Mouse (Mus musculus): ENCODE data around the gene BC048403. TPM values are rescaled to one million over a fixed set of nuclear protein-coding genes. Genes with fewer than 3 reads are reported as not detected.

The BC048403 gene
- 1 to 10 TPM; 1.6 to 8.5 (median 4.8) TPM for total RNA-seq (2018; cell fraction: chromatin; rRNA removed)
- 1 to 10 TPM; 2.1 to 8.6 (median 7.1) TPM for total RNA-seq (2018; cell fraction: cytosol; rRNA removed)
- 10 to 100 TPM in 4 of 26 experiments, 1 to 10 TPM in 22; 2.4 to 12.0 (median 6.7) TPM for total RNA-seq (2018; cell fraction: nucleus; rRNA removed)
- polyA plus RNA-seq (2018), result 4.3 to 8.8 TPM (median 8.1 TPM) in 3 replicates

- no peaks in the 10 kb centered on the region for H3K36me3 ChIP-seq (ENCODE audit: inconsistent target)
- H3K4me3 ChIP-seq (ENCODE audit: inconsistent target), result peak within 1 kb of the TSS; percentile 51
- WGBS (ENCODE audit: missing documents), result 2% methylated on average over 67 of the region's 68 CpGs
- H3K79me2 ChIP-seq (ENCODE audit: inconsistent target), result no peaks in the 10 kb centered on the region; the same call in 1 of the 2 replicates
- H3K27ac ChIP-seq, result no peak within 1 kb of the TSS
Observed at GRCm38 (mm10) chr10:121739548-121740505, at the start of gene BC048403. Gene BC048403, plus strand, starts transcription at chr10:121739937.

DNA sequence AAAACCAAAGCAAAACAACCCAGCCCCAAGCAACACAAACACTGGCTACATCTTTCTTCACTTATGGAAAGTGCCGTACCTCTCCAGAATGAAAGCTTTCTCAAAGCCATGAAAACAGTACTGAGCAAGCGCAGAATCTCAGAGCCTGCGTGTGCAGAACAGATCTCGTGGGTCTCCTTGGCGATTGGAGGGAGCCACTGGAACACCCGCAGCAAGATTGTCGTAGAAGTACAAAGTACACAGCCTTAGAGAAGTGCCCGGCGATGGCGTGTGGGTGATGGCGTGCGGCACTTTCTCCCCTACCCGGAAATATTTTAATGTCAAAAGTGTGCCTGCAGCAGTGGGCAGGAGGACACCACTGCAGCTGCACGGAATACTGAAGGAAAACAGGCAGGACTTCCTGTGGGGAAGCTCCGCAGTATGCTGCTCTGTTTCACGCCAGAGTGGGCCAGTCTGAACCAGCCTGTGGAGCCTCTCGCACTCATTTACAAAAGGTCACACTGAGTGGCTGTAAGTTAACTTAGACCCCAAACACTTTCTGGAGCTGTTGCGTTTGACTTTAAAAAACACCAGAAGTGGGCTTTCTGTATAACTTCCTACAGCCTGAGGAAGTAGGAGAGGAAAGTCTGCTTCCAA lies 46.7 kb upstream of the BC048403 start:
- H3K4me3 ChIP-seq (ENCODE audit: inconsistent target), result peak overlapping the region; percentile 17; the same call in 1 of the 2 replicates
- 33% methylated on average over 18 of the region's 18 CpGs for WGBS (ENCODE audit: missing documents)
- H3K36me3 ChIP-seq (ENCODE audit: inconsistent target), result no peaks in the 10 kb centered on the region
- no peaks in the 10 kb centered on the region for H3K79me2 ChIP-seq (ENCODE audit: inconsistent target)
- H3K27ac ChIP-seq, result 0 out of 2 replicates have a peak overlapping the region, but pooled peaks have one; percentile 4

GRCm38 (mm10) chr10:121694567-121694966 lies 45.2 kb upstream of the BC048403 start:
- no peak overlapping the region for H3K4me3 ChIP-seq (ENCODE audit: inconsistent target)
- no peaks in the 10 kb centered on the region for H3K36me3 ChIP-seq (ENCODE audit: inconsistent target)
- 94% methylated on average over 11 of the region's 11 CpGs for WGBS (ENCODE audit: missing documents)
- no peaks in the 10 kb centered on the region for H3K79me2 ChIP-seq (ENCODE audit: inconsistent target)
- H3K27ac ChIP-seq, result no peak overlapping the region

DNA sequence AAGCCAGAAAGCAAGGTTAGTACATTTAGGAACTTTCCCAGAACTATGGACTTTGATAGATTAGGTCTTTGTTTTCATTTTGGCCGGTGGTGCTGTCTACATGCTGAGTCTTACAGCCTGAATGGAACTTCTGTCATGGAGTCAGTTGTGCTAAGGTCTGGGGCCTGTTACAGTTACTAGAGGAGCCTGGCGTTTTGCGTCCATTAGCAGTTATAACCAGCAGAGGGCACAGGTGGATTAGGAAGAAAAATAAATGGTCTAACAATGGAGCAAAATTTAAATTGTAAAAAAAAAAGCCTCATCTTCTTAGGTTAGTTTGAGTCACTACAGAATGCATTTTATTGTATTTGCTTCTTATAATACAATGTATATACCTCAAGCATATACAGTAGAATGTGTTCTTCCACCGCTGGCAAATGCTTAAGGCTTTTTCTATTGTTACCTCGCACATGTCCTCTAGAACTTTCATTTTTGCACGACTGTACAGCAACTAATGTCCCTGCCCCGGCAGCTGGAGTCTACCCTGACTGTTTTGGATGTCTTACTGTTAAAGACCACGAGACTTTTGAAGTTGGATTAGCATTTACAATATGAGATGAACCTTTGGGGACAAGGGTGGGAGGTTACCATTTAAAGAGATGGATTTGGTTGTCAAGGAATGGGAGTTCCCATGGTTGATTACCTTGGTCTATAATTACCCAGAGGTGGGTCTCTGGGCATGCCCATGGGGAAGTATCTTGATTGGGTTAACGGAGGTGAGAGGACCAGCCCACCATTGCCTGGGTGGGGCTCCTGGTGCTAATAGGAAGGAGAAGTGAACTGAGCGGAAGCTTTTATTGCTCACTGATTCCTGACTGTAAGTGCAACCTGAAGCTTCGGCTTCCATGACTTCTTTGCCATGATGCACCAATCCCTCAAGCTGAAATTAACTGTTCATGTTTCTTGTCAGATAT lies 38.2 kb upstream of the BC048403 start:
- 22% methylated on average over 11 of the region's 11 CpGs for WGBS (ENCODE audit: missing documents)
- Histone ChIP-seq H3K79me2 (ENCODE audit: inconsistent target) (no peaks in the 10 kb centered on the region), H3K36me3 (ENCODE audit: inconsistent target) (no peaks in the 10 kb centered on the region), H3K4me3 (ENCODE audit: inconsistent target) (peak overlapping the region; percentile 2; the same call in 1 of the 2 replicates), H3K27ac (no peak overlapping the region)

- no peak overlapping the region for H3K27ac ChIP-seq
- no peak overlapping the region for H3K4me3 ChIP-seq (ENCODE audit: inconsistent target)
- H3K36me3 ChIP-seq (ENCODE audit: inconsistent target), result no peaks in the 10 kb centered on the region
Observed at GRCm38 (mm10) chr10:121703619-121704018, 36.1 kb upstream of the BC048403 start.

GRCm38 (mm10) chr10:121704871-121705270 lies 34.9 kb upstream of the BC048403 start:
- H3K79me2 ChIP-seq (ENCODE audit: inconsistent target), result no peaks in the 10 kb centered on the region
- no peak overlapping the region for H3K27ac ChIP-seq
- no peaks in the 10 kb centered on the region for H3K36me3 ChIP-seq (ENCODE audit: inconsistent target)
- WGBS (ENCODE audit: missing documents), result 90% methylated on average over 6 of the region's 6 CpGs
- no peak overlapping the region for H3K4me3 ChIP-seq (ENCODE audit: inconsistent target)

More at GRCm38 (mm10) chr10:121703619-121704018, 36.1 kb upstream of the BC048403 start:
- H3K79me2 ChIP-seq (ENCODE audit: inconsistent target), result no peaks in the 10 kb centered on the region
- WGBS (ENCODE audit: missing documents), result 90% methylated on average over 6 of the region's 6 CpGs

- Histone ChIP-seq H3K36me3 (ENCODE audit: inconsistent target) (no peaks in the 10 kb centered on the region), H3K27ac (no peak overlapping the region), H3K79me2 (ENCODE audit: inconsistent target) (no peaks in the 10 kb centered on the region), H3K4me3 (ENCODE audit: inconsistent target) (no peak overlapping the region)
- WGBS (ENCODE audit: missing documents), result 41% methylated on average over 15 of the region's 15 CpGs
Observed at GRCm38 (mm10) chr10:121705399-121706163, 34.2 kb upstream of the BC048403 start.

GRCm38 (mm10) chr10:121716862-121717261 lies 22.9 kb upstream of the BC048403 start:
- Histone ChIP-seq H3K36me3 (ENCODE audit: inconsistent target) (no peaks in the 10 kb centered on the region), H3K27ac (no peak overlapping the region), H3K79me2 (ENCODE audit: inconsistent target) (no peaks in the 10 kb centered on the region), H3K4me3 (ENCODE audit: inconsistent target) (no peak overlapping the region)

DNA sequence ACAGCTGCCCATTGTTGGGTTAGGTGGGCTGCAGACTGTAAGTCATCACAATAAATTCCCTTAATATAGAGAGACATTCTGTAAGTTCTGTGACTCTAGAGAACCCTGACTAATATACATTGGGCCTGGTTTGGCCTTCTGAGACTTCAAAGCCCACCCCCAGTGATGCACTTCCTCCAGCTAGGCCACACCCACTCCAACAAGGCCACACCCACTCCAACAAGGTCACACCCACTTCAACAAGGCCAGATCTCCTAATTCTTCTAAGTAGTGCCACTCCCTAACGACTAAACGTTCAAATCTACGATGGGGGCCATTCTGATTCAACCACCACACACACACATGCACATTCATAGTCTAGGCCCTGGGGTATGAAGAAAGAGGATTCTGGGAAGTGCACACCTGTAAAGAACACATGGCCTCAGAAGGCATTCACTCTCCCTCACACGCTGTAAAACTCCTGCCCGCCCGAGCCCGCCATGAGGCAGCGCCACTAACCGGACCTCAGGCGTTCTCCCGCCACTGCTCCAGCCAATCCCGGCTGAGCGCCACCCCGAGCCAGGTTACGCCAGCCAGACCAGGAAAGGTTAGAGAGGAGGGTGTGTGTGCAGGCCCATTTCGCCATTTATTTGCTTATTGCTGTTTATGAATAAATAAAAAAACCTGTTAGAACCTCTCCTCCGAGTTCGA lies 20.7 kb upstream of the BC048403 start:
- WGBS (ENCODE audit: missing documents), result 93% methylated on average over 18 of the region's 18 CpGs

GRCm38 (mm10) chr10:121720701-121721100 lies 19.0 kb upstream of the BC048403 start:
- Histone ChIP-seq H3K27ac (no peak overlapping the region), H3K79me2 (ENCODE audit: inconsistent target) (no peaks in the 10 kb centered on the region), H3K36me3 (ENCODE audit: inconsistent target) (no peaks in the 10 kb centered on the region), H3K4me3 (ENCODE audit: inconsistent target) (no peak overlapping the region)
- 94% methylated on average over 13 of the region's 13 CpGs for WGBS (ENCODE audit: missing documents)

More for the DNA sequence above, 20.7 kb upstream of the BC048403 start:
- H3K27ac ChIP-seq, result no peak overlapping the region
- no peaks in the 10 kb centered on the region for H3K79me2 ChIP-seq (ENCODE audit: inconsistent target)
- no peak overlapping the region for H3K4me3 ChIP-seq (ENCODE audit: inconsistent target)
- H3K36me3 ChIP-seq (ENCODE audit: inconsistent target), result no peaks in the 10 kb centered on the region

DNA sequence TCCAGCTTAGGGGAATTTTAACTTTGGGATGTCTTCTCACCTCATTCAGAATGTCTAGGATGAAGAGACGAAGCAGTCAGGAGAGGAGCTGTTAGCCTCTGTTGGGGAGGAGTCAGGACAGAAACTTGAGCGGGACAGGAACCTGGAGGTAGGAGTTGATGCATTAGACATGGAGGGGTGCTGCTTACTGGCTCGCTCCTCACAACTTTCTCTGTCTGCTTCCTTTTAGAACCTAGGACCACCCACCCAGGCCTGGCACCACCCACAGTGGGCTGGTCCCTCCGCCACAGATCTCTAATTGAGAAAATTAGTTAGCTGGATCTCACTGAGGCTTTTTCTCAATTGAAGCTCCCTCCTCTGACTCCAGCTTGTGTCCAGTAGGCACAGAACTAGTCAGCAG lies 13.2 kb upstream of the BC048403 start:
- Histone ChIP-seq H3K79me2 (ENCODE audit: inconsistent target) (no peaks in the 10 kb centered on the region), H3K27ac (no peak overlapping the region), H3K36me3 (ENCODE audit: inconsistent target) (no peaks in the 10 kb centered on the region), H3K4me3 (ENCODE audit: inconsistent target) (no peak overlapping the region)
- 87% methylated on average over 4 of the region's 4 CpGs for WGBS (ENCODE audit: missing documents)

GRCm38 (mm10) chr10:121727151-121727550 lies 12.6 kb upstream of the BC048403 start:
- 100% methylated on average over 3 of the region's 4 CpGs for WGBS (ENCODE audit: missing documents)
- Histone ChIP-seq H3K79me2 (ENCODE audit: inconsistent target) (no peaks in the 10 kb centered on the region), H3K27ac (no peak overlapping the region), H3K36me3 (ENCODE audit: inconsistent target) (no peaks in the 10 kb centered on the region), H3K4me3 (ENCODE audit: inconsistent target) (no peak overlapping the region)

DNA sequence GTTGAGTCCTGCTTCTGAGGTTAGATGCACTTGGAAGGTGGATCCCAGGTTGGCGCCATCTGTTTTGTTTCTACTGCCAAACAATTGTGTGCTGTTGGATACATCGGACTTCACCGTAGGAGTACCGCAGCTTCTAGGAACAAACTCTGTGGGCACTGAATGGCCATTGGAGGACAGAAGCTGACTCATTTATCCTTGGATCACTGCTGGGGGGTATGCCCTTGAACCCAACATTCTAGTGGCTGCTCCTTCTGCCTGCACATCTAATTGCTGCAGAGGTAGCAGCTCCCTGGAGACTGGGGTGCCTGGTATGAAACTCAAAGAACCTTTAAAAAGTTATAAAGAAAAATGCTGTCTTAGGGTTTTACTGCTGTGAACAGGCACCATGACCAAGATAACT lies 11.5 kb upstream of the BC048403 start:
- WGBS (ENCODE audit: missing documents), result 100% methylated on average over 4 of the region's 4 CpGs
- no peaks in the 10 kb centered on the region for H3K79me2 ChIP-seq (ENCODE audit: inconsistent target)

More for the DNA sequence above, 11.5 kb upstream of the BC048403 start:
- Histone ChIP-seq H3K27ac (no peak overlapping the region), H3K4me3 (ENCODE audit: inconsistent target) (no peak overlapping the region), H3K36me3 (ENCODE audit: inconsistent target) (no peaks in the 10 kb centered on the region)

Measured in macrophage (primary cell).